Mouse (Mus musculus) ZHBTc4 (cell line): ENCODE data around the gene Zan.

Experiments
- DNase-seq: peaks from one replicate; pipeline ENCODE4 v3.0.0-alpha.2; 2011; ENCODE audit warnings: low read depth, low spot score

Zan gene

GRCm38 (mm10) chr5:137419105-137419504, 57.8 kb downstream of the Zan start:
- no peak for DNase-seq

- no peak for DNase-seq
These were observed 62.6 kb downstream of the Zan start for GRCm38 (mm10) chr5:137414253-137414652.

GRCm38 (mm10) chr5:137411235-137411634, 65.6 kb downstream of the Zan start:
- no peak for DNase-seq

GRCm38 (mm10) chr5:137410549-137410948, 66.3 kb downstream of the Zan start:
- no peak for DNase-seq

- DNase-seq = no peak
These were observed 66.8 kb downstream of the Zan start for GRCm38 (mm10) chr5:137410066-137410465.

- no peak for DNase-seq
These were observed 67.4 kb downstream of the Zan start for GRCm38 (mm10) chr5:137409451-137409850.

GRCm38 (mm10) chr5:137404081-137404480, 72.8 kb downstream of the Zan start:
- peak; percentile 45 for DNase-seq

GRCm38 (mm10) chr5:137394456-137394855, 82.4 kb downstream of the Zan start:
- peak; percentile 76 for DNase-seq

GRCm38 (mm10) chr5:137391641-137392040, 85.2 kb downstream of the Zan start:
- DNase-seq = no peak

GRCm38 (mm10) chr5:137386712-137387111, 90.2 kb downstream of the Zan start:
- DNase-seq = no peak

- no peak for DNase-seq
These were observed 93.4 kb downstream of the Zan start for GRCm38 (mm10) chr5:137383441-137383840.

GRCm38 (mm10) chr5:137381152-137381551, 95.7 kb downstream of the Zan start:
- DNase-seq = peak; percentile 89

- no peak for DNase-seq
These were observed 99.3 kb downstream of the Zan start for GRCm38 (mm10) chr5:137377603-137378002.

- no peak for DNase-seq
These were observed 99.7 kb downstream of the Zan start for GRCm38 (mm10) chr5:137377176-137377575.

- peak; percentile 42 for DNase-seq
These were observed 100.1 kb downstream of the Zan start for GRCm38 (mm10) chr5:137376722-137377121.

GRCm38 (mm10) chr5:137376198-137376597, 100.7 kb downstream of the Zan start:
- DNase-seq = peak; percentile 85

- DNase-seq = peak; percentile 35
These were observed 101.2 kb downstream of the Zan start for GRCm38 (mm10) chr5:137375627-137376026.

GRCm38 (mm10) chr5:137374521-137375080, 102.3 kb downstream of the Zan start:
- no peak for DNase-seq

GRCm38 (mm10) chr5:137373371-137373950, 103.4 kb downstream of the Zan start:
- no peak for DNase-seq

- no peak for DNase-seq
These were observed 107.2 kb downstream of the Zan start for GRCm38 (mm10) chr5:137369665-137370064.

- DNase-seq = peak; percentile 64
These were observed 118.5 kb downstream of the Zan start for GRCm38 (mm10) chr5:137358382-137358781.

GRCm38 (mm10) chr5:137354091-137354490, 122.8 kb downstream of the Zan start:
- DNase-seq = peak; percentile 60
